ENCODE assay signal across 20 mouse cellular contexts in genomic region chr11:96368686-96369085, GRCm38 (mm10). TPM values are rescaled to one million over a fixed set of nuclear protein-coding genes. Genes with fewer than 3 reads are reported as not detected.
"Had no signal": no experiment of that assay in that cellular context is flagged by ENCODE, and none has a peak within 500 bp of the region (broad histone marks: within the 10 kb centered on the region; RNA-seq: fewer than 3 reads in every experiment).

No protein-coding gene starts in this region.

- DNase-seq: liver, postnatal 0 days; lung, adult 2 months; lung, postnatal 14 days; lung, postnatal 36 days; right cerebral cortex, postnatal 14 days; thymus, adult 2 months; thymus, postnatal 25 days; thymus, postnatal 4 days had no signal

- H3K4me3 ChIP-seq: lung, embryonic 15.5 days; megakaryocyte, embryonic 14.5 days; midbrain, embryonic 12.5 days; midbrain, embryonic 15.5 days; neural tube, embryonic 12.5 days; stomach, embryonic 15.5 days had no signal

- H3K9ac ChIP-seq: liver, postnatal 0 days; lung, embryonic 15.5 days; midbrain, embryonic 12.5 days; midbrain, embryonic 15.5 days; neural tube, embryonic 12.5 days; stomach, embryonic 15.5 days had no signal

- H3K36me3 ChIP-seq: lung, embryonic 15.5 days; midbrain, embryonic 12.5 days; midbrain, embryonic 15.5 days; neural tube, embryonic 12.5 days; stomach, embryonic 15.5 days had no signal

- H3K4me2 ChIP-seq: lung, embryonic 15.5 days; midbrain, embryonic 12.5 days; midbrain, embryonic 15.5 days; neural tube, embryonic 12.5 days; stomach, embryonic 15.5 days had no signal

- H3K27ac ChIP-seq: lung, embryonic 15.5 days; macrophage; midbrain, embryonic 12.5 days; midbrain, embryonic 15.5 days; neural tube, embryonic 12.5 days; stomach, embryonic 15.5 days; stomach, postnatal 0 days had no signal

- H3K4me1 ChIP-seq: midbrain, embryonic 12.5 days; midbrain, embryonic 15.5 days had no signal

- H3K9me3 ChIP-seq: lung, embryonic 15.5 days; megakaryocyte, embryonic 14.5 days; midbrain, embryonic 12.5 days; midbrain, embryonic 15.5 days; neural tube, embryonic 12.5 days; stomach, embryonic 15.5 days had no signal

- ATAC-seq: liver, postnatal 0 days; lung, postnatal 0 days; midbrain, embryonic 15.5 days had no signal

RNA-seq across cellular contexts. Expression of gene Hoxb1, which starts 3.1 kb away (rescaled TPM):
- polyA plus RNA-seq: liver, postnatal 0 days; lung, adult 2 months; lung, embryonic 15.5 days; lung, postnatal 0 days; macrophage; midbrain, embryonic 12.5 days; midbrain, embryonic 15.5 days; midbrain, postnatal 0 days; spleen, adult 2 months; stomach, embryonic 15.5 days; stomach, postnatal 0 days; testis, adult 2 months; thymus, adult 2 months had no signal

RNA-seq across cellular contexts. Expression of gene Hoxb2, which starts 18.4 kb away (rescaled TPM):
- polyA plus RNA-seq: macrophage; midbrain, postnatal 0 days had no signal

RNA-seq across cellular contexts. Expression of gene Hoxb3, which starts 45.6 kb away (rescaled TPM):
- polyA plus RNA-seq: midbrain, embryonic 12.5 days; midbrain, embryonic 15.5 days; midbrain, postnatal 0 days had no signal

RNA-seq across cellular contexts. Expression of gene Hoxb4, which starts 50.6 kb away (rescaled TPM):
- polyA plus RNA-seq: midbrain, embryonic 12.5 days; midbrain, embryonic 15.5 days; midbrain, postnatal 0 days had no signal
